Mouse (Mus musculus) liver, postnatal 0 days (tissue): Measurements from ENCODE around the gene Spp1. TPM values are rescaled to one million over a fixed set of nuclear protein-coding genes. Genes with fewer than 3 reads are reported as not detected.

Source experiments
- ATAC-seq: fragments of 200-750 bp; cut with Nextera tagmentation; 2 replicates; pipeline ENCODE4 v1.8.0; 2017; ENCODE audit warnings: mild to moderate bottlenecking, moderate library complexity
- DNase-seq: peaks from one replicate; pipeline ENCODE4 v3.0.0-alpha.2; 2016
- H3K27ac ChIP-seq: fragments of 300-500 bp; sonication (generic); 2 replicates; pipeline ENCODE4 v1.5.1; 2014; ENCODE audit warnings: antibody characterized with exemption, moderate library complexity, mild to moderate bottlenecking, low read depth
- H3K27me3 ChIP-seq: fragments of 300-500 bp; sonication (generic); 2 replicates; pipeline ENCODE4 v1.6.1; 2014; ENCODE audit warnings: low read length, control low read depth, mixed read lengths; ENCODE audit not compliant: insufficient read depth
- H3K36me3 ChIP-seq: fragments of 300-500 bp; sonication (generic); replicated peaks from 2 replicates; pipeline ENCODE4 v1.6.1; 2014; ENCODE audit warnings: mild to moderate bottlenecking, control low read depth, low read length, moderate library complexity, mixed read lengths; ENCODE audit not compliant: insufficient read depth
- H3K4me1 ChIP-seq: fragments of 300-500 bp; sonication (generic); 2 replicates; pipeline ENCODE4 v1.6.1; 2014; ENCODE audit warnings: antibody characterized with exemption, mild to moderate bottlenecking, control low read depth; ENCODE audit not compliant: insufficient read depth
- H3K4me2 ChIP-seq: fragments of 300-500 bp; sonication (generic); 2 replicates; pipeline ENCODE4 v1.6.1; 2014; ENCODE audit warnings: low read depth, mild to moderate bottlenecking, low read length, moderate library complexity, mixed read lengths
- H3K4me3 ChIP-seq: fragments of 300-500 bp; sonication (generic); 2 replicates; pipeline ENCODE4 v1.5.1; 2014; ENCODE audit warnings: low read depth, low read length
- H3K9ac ChIP-seq: fragments of 300-500 bp; sonication (generic); replicated peaks from 2 replicates; pipeline ENCODE4 v1.6.1; 2014; ENCODE audit warnings: mild to moderate bottlenecking, moderate library complexity
- H3K9me3 ChIP-seq: fragments of 300-500 bp; sonication (generic); 2 replicates; pipeline ENCODE4 v1.6.1; 2016; ENCODE audit warnings: mild to moderate bottlenecking, control low read depth, low read length, mixed read lengths
- CTCF ChIP-seq: sonication (generic); IDR thresholded peaks from 2 replicates; pipeline ENCODE4 v1.5.1; 2016; ENCODE audit warnings: antibody characterized with exemption, low read depth
- EP300 ChIP-seq: IDR thresholded peaks from 2 replicates; pipeline ENCODE4 v1.6.1; 2016; ENCODE audit warnings: antibody characterized with exemption, low read depth, mild to moderate bottlenecking
- WGBS: fragments of 180-500 bp; shearing (Covaris S2); extraction: QIAGEN DNeasy Blood & Tissue Kit; methylation state at CpG from one replicate; pipeline ENCODE4 v1.1.7; 2014; ENCODE audit not compliant: insufficient replicate concordance; 5-methylcytosine and 5-hydroxymethylcytosine counted together
- polyA plus RNA-seq: library from polyadenylated mRNA; unstranded; fragments of >200 nt; fragmentation: Nextera tagmentation; extraction: Ambion mirVana; gene quantifications from 2 replicates; pipeline ENCODE4 v1.2.1, GENCODE M21; 2015

Gene Spp1
- polyA plus RNA-seq, 1 experiment from 2014 or later = 103 TPM

DNA sequence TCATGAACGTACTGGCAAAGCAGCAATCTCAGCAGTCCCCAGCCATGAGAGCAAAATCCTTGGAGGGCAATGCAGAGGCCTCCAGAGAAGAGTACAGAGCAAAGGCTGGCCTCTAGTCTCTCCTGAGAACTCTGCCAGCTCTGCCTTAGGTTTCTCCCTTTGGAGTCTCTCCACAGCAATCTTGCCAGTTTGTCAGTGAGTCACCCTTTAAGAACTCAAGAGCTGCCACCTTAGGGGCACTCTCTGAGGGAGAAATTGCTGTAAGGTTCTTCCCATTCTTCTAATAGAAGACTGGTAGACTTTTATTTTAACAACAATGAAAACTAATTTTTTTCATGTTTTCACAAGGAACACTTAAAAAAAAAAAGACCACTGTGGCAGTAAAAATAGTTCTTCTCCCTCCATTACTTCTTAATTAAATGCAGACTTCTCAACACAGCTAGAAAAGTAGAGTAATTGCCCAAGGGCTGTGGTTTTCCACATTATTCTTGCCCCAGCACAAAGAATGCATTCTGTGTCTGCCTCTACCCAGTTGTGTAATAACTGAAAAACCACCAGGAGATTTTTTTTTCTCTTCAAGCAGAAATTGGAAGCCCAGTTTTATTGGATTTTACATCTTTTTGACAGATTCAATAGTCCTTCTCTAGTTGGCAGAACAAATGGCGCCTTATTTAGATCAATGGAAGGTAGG lies 27.2 kb upstream of the Spp1 start:
- Histone ChIP-seq H3K4me3 (no peak overlapping the region), H3K4me1 (0 out of 2 replicates have a peak, but pooled peaks cover 2% of the 10 kb centered on the region), H3K27me3 (no peaks in the 10 kb centered on the region), H3K27ac (no peak overlapping the region), H3K9ac (no peak overlapping the region), H3K9me3 (no peaks in the 10 kb centered on the region), H3K36me3 (no peaks in the 10 kb centered on the region), H3K4me2 (no peak overlapping the region)
- no peak for ATAC-seq
- TF ChIP-seq EP300 (no peak), CTCF (no peak)
- 44% methylated on average over 2 of the region's 2 CpGs for WGBS
- no peak for DNase-seq

DNA sequence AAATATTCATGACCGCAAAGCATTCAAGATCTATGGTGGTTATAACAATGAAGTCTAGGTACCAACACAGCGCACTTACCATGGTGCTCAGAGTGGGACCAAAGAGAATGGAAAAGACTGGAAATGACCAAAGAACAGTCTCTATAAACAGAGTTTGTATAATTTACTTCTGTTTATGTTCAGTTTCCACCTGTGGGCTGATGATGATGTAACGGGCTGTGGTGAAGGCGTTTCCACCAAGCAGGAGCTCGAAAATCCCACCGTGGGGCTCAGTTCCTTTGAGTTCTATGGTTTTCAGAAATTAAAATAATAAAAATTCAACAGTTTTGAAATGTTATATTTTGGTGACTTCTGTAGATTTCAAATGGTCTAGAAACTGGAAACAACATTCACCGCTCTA lies 26.4 kb upstream of the Spp1 start:
- 72% methylated on average over 7 of the region's 7 CpGs for WGBS
- Histone ChIP-seq H3K9me3 (no peaks in the 10 kb centered on the region), H3K27me3 (no peaks in the 10 kb centered on the region), H3K4me1 (0 out of 2 replicates have a peak, but pooled peaks cover 2% of the 10 kb centered on the region), H3K9ac (no peak overlapping the region), H3K36me3 (no peaks in the 10 kb centered on the region), H3K4me3 (no peak overlapping the region), H3K4me2 (no peak overlapping the region), H3K27ac (no peak overlapping the region)
- no peak for ATAC-seq
- TF ChIP-seq EP300 (no peak), CTCF (no peak)
- no peak for DNase-seq

DNA sequence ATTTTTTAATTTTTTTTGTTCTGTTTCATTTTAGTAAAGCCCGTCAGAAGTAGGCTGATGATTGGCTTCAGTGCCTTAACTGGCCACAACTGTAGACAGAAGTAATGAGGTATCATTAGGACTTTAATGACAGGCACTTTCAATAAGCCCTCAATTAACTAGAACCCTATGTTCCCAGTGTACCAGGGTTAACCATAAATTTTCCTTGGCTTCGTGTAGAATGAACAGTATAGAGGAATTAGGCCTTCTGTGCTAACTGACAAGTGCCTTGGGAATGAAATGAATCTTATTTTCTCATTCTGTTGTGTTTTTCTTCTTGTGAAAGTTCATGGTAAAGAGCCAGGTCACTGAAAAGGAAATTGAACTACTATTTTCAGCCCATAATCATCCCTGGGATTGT lies 18.9 kb upstream of the Spp1 start:
- no peaks in the 10 kb centered on the region for H3K9me3 ChIP-seq
- no peaks in the 10 kb centered on the region for H3K4me1 ChIP-seq
- H3K36me3 ChIP-seq = no peaks in the 10 kb centered on the region
- H3K27me3 ChIP-seq = no peaks in the 10 kb centered on the region
- H3K4me3 ChIP-seq = no peak overlapping the region
- H3K4me2 ChIP-seq = no peak overlapping the region
- ATAC-seq (no peak), DNase-seq (no peak)
- 69% methylated on average over 2 of the region's 2 CpGs for WGBS
- H3K9ac ChIP-seq = no peak overlapping the region
- no peak overlapping the region for H3K27ac ChIP-seq
- TF ChIP-seq CTCF (no peak), EP300 (no peak)

DNA sequence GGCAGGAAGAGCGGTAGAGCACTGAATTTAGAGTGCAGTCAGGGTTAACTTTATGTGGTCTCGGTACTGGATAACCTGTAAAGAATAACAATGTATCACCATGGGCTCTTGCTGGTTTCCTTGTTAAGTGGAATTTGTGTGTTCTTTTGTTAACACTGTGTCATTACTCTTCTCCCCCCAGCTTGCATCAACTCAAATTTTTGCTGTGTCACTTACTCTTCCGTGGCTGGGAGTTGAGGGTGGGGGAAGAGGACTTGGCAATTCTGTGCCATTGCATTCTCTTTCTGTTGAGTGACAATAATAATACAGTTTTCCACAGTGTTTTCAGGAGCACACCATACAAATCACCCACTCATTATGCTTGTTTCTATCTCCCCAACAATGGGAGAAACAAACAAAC lies 17.9 kb upstream of the Spp1 start:
- 41% methylated on average over 3 of the region's 3 CpGs for WGBS
- no peak for DNase-seq
- no peak overlapping the region for H3K4me3 ChIP-seq
- H3K4me2 ChIP-seq = no peak overlapping the region
- no peaks in the 10 kb centered on the region for H3K4me1 ChIP-seq
- no peaks in the 10 kb centered on the region for H3K9me3 ChIP-seq
- no peak overlapping the region for H3K27ac ChIP-seq
- H3K9ac ChIP-seq = no peak overlapping the region
- no peak for TF ChIP-seq CTCF
- no peak for TF ChIP-seq EP300
- H3K36me3 ChIP-seq = no peaks in the 10 kb centered on the region
- H3K27me3 ChIP-seq = no peaks in the 10 kb centered on the region
- no peak for ATAC-seq

DNA sequence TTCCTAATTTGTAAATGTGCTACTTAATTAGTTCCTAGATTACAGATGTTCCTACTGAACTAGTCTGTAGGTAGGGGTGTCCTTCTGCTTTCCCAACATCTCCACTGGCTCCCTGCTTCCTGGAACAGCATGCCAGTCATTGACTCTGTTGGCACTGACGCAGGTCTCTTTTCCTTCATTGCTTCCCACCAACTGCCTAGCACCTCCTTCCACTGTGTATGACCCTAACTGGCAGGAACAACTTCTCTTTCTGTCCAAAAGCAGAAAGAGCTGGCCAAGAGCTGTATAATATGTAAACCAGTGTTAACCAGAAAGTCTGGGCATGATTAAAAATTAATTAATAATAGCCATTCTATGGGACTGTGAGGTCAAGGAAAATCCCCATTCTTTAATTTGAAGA lies 17.2 kb upstream of the Spp1 start:
- DNase-seq (no peak), ATAC-seq (no peak)
- TF ChIP-seq CTCF = no peak
- no peak for TF ChIP-seq EP300
- no peaks in the 10 kb centered on the region for H3K27me3 ChIP-seq
- no peak overlapping the region for H3K4me3 ChIP-seq
- no peaks in the 10 kb centered on the region for H3K36me3 ChIP-seq
- H3K9ac ChIP-seq = no peak overlapping the region
- no peak overlapping the region for H3K27ac ChIP-seq
- H3K4me2 ChIP-seq = no peak overlapping the region
- 77% methylated on average over 1 of the region's 1 CpGs for WGBS
- H3K4me1 ChIP-seq = no peaks in the 10 kb centered on the region
- no peaks in the 10 kb centered on the region for H3K9me3 ChIP-seq

DNA sequence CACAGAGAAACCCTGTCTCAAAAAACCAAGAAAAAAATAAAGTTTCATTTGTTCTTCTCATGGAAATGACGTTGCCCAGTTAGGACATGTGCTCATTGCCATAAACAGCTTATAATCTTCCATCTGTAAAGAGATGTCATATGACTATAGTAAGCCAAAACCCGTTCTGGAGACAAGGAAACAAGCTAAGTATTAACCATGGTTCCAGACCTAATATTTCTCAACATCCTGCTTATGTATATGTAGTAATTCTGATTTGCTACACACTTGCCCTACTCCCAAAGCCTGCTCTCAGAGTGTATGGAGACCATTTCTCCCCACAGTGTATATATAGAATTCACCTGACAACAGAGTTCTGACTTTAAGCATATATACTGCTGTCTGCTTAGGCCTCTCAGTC lies 12.9 kb upstream of the Spp1 start:
- no peak for ATAC-seq
- TF ChIP-seq CTCF (no peak), EP300 (no peak)
- WGBS = 55% methylated on average over 2 of the region's 2 CpGs

More for the DNA sequence above, 12.9 kb upstream of the Spp1 start:
- Histone ChIP-seq H3K27ac (no peak overlapping the region), H3K27me3 (no peaks in the 10 kb centered on the region), H3K9ac (no peak overlapping the region), H3K4me2 (no peak overlapping the region), H3K4me3 (no peak overlapping the region), H3K36me3 (no peaks in the 10 kb centered on the region), H3K9me3 (no peaks in the 10 kb centered on the region), H3K4me1 (no peaks in the 10 kb centered on the region)
- no peak for DNase-seq
